Mouse (Mus musculus) frontal cortex, postnatal 36 days (tissue): ENCODE results near the gene Pigk.

Experiments used
- DNase-seq, 2 experiments: peaks; one replicate each; pipeline ENCODE4 v3.0.0; 2022; ENCODE audit warnings: low spot score in 2 of 2

The Pigk gene

DNA sequence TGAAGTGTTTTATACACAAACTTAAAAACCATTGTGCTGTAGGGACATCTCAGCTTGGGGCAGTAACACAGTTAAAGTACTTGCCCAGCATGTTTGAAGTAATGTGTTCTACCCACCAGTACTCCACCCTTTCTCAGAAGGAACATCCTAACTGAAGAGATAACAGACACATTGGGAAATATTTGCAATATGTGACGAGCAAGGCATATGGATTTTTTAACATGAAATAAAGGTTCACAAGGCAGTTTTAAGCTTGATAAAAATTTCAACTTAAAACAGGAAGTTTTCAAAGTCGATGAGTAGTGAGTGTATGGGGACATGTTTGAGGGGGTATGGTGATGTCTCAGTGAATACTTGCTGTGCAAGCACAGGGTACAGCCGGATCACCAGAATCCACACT is 222.4 kb downstream of the Pigk start:
- DNase-seq: no peak

DNA sequence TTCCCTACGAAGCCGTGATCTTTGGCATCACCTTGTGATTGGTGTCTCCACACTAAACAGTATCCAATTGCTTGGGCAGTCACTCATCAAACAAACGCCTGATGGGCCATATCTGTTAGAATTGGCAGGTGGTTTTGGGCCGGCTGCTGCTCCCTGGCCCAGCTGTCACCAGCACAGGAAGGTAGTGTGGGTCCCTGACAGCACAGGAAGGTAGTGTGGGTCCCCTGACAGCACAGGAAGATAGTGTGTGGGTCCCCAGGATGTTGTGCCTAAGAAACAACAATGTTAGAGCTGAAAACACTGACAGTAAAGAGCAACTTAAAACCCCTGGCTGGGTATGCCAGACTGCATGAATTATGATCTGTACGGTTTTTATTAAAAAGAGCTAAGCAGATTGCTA is 227.8 kb downstream of the Pigk start:
- DNase-seq: no peak

DNA sequence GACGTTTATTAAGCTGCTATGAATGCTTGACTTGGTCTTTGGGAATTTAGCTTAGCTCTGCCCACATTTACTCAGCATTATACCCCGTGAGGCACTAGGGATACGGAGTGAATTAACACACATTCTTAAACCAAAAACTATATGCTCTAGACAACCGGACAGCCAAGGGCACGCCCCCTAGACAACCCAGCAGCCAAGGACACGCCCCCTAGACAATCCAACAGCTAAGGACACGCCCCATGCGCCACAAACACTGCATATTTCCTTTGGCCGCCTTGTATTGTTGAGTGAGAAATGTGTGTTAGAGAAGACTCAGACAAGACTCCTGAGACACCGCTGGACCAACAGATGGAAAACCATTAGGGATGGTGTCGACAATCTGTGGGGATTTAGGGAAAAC is 229.1 kb downstream of the Pigk start:
- no peak for DNase-seq

DNA sequence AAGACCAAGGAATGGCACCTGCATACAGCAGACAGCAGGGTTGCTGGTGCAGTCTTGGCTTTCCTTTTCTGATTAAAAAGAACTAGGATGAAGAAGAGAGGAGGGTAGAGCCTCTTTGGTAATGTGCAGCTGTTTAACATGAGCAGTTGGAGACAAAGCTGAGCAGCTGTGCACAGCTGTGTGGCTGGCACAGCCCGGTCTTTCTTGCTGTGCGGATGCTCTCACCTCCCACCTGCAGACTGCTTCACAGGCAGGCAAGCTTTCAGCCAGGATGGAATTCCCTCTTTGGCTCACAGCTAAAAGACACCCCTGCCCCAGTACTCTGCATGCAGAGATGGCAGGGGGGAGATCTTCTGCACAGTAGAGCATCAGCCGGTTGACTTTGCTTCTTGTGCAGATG is 230.9 kb downstream of the Pigk start:
- DNase-seq: peak in 1 of 2 experiments; percentile 18

DNA sequence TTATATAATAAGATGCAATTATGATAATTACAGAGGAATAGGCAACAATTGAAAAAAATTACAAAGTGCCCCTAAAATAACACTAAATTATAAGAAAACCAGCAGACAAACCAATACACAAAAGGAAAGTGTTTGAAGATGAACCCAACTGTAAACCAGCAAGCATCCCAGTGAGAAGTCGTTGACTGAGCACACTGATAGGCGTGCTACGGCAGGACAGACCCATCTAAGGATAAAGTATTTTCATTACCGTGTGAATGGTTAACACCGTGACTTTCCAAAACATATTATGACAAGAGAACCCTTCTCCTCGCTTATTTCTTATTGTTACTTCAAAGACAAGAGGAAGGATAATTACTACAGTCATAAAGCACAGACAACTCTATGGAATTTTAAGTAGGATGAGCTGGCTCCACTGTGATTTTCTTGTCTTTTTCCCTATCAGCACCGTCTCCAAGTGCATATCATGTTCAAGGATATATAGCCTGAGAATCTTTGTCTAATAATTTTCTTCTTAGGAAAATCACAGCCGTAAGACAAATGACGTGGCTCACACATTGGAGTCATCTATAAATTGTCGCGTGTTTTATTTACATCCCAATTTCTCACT is 233.2 kb downstream of the Pigk start:
- DNase-seq: no peak

DNA sequence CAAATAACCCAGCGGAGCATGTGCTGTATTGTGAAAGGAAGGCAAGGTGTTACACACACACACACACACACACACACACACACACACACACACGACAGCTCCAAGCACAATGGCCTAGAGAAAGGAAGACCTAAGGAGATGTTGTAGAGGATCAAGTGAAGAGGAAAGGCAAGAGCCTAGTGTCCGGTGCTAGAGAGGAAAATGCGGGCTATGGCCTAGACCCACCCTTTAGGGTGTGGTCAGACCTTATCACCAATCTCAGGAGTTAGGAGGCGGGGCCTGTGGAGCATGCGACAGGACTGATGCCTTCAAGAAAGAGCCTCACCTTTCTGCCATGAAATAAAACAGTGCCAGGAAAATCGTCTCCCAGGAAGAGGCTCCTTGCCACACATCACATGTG is 234.7 kb downstream of the Pigk start:
- no peak for DNase-seq

DNA sequence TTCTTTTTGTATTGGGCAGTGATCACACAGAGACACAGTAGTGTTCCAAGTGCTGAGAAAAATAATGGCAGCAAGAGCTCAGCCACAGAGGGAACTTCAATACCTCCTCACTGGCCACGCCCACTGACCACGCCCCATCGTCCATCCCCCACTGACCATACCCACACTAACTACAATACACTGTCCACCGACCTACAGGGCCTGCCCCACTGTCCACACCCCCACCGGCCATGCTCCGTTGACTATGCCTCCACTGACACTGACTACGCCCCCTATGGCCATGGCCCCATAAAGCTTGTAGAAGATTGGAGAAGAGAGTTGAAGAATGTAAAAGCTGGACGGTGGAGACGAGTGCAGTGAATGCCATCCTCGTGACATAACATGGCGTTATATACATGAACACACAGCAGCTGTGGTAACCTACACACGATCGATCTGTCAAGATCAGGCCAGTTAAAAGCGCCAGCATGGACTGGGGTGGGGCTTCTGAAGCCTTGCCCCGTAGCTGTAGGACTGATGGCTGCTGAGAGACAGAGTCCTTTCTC is 235.4 kb downstream of the Pigk start:
- no peak for DNase-seq

DNA sequence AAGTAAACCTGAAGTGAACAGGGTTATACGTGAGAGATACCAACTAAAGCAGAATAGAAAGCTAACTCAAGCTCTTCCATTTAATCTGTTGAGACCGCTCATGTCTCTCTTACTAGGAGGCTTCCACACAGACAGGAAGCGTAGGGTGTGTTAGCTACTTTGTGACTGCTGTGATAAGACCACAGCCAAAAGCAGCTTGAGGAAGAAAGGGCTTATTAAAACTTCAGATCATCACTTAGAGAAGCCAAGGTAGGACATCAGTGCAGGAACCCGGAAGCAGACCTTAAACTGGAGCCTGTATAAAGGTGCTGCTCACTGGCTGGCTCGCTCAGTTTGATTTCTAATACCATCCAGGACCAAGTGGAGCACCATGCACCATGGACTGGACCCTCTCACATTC is 236.4 kb downstream of the Pigk start:
- no peak for DNase-seq

DNA sequence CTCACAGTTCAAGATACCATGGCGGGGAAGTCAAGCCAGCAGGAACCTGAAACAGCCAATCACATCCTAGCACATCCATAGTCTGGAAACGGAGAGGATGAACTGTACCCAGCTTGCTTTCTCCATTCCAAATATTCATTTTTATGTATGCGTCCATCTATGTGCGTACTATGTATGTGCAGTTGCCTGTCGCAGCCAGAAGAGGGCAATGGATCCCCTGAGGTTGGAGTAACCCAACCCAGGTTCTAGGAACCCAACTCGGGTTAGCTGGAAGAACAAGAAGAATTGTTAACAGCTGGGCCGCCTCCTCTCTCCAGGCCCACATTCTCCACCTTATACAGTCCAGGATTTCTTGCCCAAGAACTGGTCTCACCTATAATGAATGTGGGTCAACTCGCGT is 237.0 kb downstream of the Pigk start:
- DNase-seq: no peak

DNA sequence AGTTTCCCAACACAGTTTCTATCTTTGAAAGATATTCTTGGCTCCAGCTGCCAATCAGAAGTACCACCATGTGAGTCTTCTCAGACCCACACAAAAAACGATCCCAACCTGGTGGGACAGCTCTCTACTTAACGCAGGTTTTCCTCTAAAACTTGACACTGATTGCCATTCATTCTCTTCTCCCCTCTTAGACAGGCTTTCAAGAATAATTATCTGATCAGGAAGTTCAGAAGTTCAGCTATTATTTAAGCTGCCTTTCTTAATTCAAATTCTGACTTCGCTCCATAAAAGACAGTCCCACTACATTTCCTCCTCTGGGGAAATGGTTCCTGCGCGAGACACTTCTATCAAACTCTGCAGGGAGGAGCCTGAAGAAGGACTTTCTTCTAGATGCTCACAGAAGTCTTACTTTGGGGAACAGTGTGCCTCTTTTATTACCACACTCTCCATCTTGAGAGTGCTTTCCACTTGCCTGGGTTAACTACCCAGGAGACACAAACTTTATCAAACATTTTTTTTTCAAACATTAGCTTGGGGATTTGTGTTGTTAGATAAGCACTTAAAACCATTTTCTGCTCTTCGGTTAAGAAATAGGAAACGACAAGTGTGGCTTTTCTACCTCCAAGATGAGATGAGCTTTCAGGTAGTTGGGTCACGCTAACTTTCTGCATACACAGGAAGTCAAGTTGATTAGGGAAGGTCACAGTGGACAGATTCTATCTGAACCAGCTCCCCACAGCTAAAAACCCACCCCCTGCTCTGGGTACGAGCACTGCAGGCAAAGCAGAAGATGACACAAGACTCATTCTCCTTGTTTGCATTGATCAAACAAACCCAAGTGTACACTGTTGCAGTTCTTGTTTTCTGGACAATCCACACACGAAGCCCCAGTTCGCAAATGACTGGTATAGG is 238.0 kb downstream of the Pigk start:
- no peak for DNase-seq

DNA sequence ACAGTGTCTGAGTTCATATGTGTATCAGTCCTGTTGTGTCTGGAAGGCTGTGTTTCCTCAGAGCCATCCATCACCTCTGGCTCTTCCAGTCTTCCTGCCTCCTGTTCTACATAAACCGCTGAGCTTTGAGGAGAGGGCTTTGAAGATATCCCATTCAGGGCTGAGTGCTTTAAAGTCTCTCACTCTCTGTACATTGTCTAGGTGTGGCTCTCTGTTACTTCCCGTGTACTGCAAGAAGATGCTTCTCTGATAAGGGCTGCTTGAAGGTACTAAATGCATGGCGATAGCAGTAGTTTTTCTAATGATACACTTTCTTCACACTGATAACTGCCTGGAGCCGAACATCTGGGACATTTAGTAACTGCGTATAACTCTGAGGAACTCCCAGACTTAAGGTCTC is 242.1 kb downstream of the Pigk start:
- no peak for DNase-seq

DNA sequence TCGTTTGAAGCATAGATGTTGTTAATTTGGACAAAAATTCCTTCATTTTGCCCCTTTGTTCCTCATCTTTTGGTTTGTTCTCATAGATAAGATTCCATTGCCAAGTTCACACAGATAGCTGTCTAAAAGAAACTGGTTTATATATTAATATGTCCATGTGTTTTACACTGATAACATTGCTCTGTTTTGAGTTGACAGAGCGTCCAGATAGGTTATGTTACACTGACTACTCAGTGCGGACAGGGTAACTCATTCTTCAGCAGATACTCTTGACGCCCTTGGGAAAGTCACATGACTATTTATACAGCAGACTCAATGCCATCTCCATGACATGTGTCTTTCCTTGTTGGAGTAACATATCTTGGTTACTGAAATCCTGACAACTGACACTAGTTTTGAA is 242.9 kb downstream of the Pigk start:
- DNase-seq: no peak

DNA sequence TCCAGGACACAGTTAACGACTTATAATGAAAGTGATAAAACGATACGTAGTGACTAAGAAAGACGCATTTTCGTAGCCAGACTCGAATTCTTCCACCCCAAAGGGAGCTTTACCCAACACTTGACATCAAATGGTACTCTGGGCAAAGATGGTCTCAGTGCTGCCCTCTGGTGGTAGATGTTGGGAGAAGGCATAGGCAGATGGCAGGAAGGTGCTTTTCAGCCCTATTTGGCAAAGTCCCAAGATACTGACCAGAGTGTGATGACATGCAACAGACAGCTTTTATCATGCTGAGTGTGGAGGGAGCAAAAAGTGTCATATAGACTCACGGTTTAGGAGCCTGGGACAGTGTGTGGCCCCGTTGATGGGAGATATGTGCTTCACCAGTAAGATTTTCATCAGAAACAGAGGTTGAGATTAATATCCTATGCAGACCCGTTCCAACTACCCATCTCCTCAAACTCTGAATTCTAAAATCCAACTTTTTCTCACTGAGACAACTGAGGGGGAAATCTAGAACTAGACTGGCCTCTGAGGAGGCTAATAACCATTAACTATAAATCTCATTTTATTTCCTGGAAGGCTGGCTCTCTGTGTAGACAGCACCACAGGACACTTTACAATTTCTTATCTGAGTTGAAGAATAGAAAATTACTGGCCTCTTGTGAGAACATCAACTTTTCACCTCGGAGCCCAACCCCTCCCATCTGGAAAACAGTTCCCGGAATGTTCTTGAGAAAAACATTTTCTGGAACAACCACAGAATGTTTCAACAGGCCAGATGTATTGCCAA is 244.7 kb downstream of the Pigk start:
- DNase-seq: peak; percentile 27 to 55

DNA sequence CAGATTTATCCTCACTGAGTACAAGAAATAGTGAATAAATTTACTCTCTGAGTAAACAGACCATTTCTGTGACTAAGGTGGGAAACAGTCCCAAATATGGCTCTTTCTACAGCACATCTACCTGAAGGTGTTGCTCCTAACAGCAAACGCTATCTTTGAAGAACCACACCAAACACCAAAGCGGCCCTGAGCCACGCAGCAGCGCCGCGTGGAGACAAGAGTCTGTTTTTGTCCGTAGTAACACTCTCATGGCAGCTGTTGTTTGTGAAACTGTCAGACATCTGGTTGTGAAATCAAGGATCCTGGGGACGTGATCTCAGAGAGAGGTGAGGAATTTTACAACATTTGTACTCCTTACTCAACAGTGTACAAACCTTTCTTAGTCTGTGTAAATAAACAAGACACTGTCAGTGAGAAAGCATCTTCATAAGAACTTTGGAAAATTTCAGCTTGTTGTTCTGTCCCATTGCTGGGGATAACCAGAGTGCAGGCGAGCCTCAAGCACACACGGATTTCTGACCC is 248.0 kb downstream of the Pigk start:
- no peak for DNase-seq

DNA sequence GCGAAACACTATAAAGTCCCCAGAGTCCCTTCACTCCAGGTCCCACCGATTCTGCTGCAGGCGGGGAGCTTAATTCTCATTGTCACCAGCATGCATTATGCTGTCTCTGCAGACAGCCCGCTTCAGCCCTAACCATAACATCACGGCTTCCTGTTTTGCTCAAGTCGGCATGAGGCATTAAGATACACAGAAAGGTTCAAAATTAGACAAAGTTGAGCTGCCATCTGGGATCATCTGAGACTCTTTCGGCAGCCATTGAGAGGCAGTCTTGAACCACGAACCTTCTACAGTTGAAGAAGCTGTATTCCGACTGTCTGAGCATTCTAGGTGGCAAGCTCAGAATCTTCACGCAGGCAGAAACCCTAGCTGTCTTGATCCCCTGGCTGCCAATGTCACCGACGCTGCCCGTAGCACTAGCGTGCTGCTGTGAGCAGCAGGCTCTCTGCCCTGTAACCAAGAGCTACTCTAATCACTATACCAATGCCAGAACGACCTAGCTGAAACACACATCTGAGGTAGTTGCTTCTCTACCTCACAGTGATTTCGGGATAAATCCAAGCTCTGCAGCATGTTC is 256.0 kb downstream of the Pigk start:
- DNase-seq: peak in 1 of 2 experiments; percentile 30

DNA sequence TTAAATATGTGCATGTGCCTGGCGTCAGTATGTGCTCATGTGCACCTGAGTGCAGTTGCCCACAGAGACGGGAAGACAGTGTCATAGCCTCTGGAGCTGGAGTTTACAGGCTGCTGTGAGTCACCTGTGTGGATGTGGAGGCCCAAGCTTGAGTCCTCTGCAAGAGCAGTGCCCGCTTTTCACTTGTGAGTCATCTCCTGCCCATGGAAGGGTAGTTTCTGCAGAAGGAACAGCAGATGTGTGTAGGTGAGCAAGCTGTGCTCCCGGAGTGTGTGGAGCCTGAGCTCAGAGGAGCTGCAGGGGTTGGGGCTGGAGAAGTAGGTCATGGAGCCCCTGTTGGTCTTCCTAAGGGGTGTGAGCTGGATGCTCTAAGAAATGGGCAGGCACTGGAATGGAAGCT is 257.5 kb downstream of the Pigk start:
- DNase-seq: peak; percentile 70 to 76

DNA sequence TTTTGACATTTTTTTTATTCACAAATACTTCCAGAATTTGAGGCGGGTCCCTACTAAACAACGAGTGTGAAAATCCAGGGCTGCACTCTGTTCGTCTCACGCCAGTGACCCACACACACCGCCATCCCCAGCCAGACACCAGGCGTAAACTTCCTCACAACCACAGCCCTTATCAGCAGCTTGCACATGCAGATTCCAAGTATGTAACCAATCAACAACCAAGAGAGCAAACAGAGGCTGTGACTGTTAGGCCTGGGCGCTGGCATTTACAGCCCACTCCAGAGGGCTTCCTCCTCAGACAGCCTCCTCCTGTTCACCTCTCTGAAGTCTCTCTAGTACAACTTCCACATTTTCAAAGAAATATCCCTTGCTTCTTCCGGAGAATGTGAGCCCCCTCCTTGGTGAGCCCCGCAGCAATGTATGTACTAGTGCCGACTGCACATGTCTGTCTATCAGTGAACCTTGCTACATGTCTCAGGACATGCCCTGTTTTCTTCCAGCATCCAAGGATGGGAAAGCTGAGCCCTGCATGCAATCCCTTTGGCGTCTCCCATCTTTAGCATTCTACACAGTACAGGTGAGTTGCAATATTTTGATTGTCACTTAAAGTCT is 265.7 kb downstream of the Pigk start:
- no peak for DNase-seq

DNA sequence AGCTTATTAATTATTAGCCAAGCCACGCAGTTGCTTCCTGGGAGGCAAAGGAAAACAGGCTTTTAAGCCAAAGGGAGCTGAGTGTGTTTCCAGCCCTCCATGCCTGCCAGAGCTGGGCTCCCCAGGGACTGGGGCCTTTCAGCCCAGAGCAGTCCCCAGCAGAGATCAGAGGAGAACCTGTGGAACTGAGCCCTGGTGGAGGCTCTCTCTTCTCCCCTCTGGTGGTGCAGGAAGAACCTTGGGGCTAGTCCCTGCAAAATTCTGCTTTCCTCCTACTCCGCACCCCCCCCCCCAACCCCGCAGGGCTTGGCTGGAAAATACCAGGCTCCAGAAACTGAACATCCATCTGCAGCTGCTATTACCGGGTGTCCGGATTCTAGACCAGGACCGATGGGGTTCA is 266.5 kb downstream of the Pigk start:
- DNase-seq: no peak

DNA sequence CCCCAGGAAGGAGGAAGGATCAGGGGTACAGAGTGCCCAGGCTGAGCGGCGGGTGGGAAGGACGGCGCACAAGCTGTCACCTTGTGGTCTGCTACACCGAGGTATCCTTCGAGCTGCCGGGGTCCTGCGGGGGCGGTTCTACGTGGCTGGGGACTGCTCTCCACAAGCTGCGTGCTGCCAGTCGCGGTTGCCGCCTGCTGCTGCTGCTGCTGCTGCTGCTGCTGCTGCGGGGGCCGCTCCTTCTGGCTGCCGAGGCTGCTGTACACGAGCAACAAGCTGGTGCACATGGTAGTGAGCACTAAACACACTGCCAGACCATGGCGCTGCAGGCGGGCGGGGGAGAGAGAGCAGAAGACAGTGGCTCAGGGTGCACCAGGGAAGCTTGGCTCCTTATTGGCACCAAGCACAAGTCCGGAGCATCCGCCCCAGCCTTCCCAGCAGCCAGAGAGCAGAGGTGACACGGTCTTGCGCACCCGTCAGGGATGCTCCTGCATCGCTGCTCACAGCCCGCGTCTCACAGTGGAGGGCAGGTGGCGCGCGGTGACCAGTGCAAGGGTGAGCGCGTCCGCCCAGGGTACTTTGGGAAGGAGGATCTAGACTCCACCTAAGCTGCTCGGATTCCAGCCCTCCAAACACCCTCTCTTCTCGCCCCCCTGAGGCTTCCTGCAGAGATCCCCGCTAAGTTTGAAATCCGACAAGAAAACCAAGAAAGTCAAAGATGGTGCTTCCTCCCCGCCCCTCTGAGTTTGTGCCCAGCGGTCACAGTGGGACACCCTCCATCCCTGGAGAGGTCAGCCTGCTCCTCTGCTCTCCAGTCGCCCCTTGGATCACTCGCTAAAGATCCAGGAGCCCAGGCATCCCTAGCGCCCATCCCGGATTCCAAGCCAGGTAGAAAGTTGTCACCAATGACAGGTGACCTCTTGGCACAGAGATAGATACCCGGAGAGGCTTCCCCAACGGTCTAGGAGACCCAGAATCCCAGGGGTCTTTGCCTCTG is 267.4 kb downstream of the Pigk start:
- DNase-seq: peak; percentile 65

DNA sequence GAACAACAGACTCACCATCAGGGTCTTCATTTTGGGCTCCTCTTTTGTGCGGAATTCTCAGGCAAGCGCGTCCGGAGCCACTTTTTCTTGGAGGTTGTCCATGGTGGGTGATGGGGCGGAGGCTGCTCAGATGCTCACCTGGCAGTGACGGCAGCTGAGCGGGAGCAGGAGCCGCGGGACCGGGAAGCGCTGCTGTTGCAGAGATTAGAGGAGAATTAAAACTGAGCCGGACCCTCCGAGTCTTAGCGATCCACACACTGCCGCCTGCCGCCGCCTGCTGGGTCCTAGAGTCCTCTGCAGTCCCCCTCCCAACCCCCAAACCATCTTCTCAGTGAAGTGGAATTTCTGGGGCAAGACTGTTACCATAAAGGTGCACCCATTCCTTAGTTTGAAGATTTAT is 268.1 kb downstream of the Pigk start, which contains the start of gene St6galnac5:
Gene St6galnac5, minus strand, starts transcription at position 259 of the 400 bp plus-strand sequence.
- DNase-seq: peak; percentile 40 to 46
